ENCODE assay signal across 35 mouse cellular contexts in genomic region chr5:90182782-90183181, GRCm38 (mm10).
"Had no signal": no experiment of that assay in that cellular context is flagged by ENCODE, and none has a peak within 500 bp of the region (broad histone marks: within the 10 kb centered on the region; RNA-seq: fewer than 3 reads in every experiment).

No protein-coding gene starts in this region.

- H3K36me3 ChIP-seq: heart, embryonic 10.5 days; heart, embryonic 12.5 days; heart, embryonic 13.5 days; heart, embryonic 15.5 days; hindbrain, embryonic 10.5 days; hindbrain, embryonic 12.5 days; hindbrain, embryonic 13.5 days; hindbrain, embryonic 15.5 days; intestine, embryonic 15.5 days; kidney, embryonic 15.5 days had no signal

- DNase-seq: heart, postnatal 10 days; heart, postnatal 14 days; heart, postnatal 36 days; heart, postnatal 4 days; kidney, adult 11 months; kidney, adult 18-20 months; kidney, adult 2 months; kidney, adult 8-10 months; kidney, adult 9 months; kidney, postnatal 10 days; kidney, postnatal 14 days; kidney, postnatal 25 days; kidney, postnatal 36 days; kidney, postnatal 4 days; layer of hippocampus, adult 9-11 months; layer of hippocampus, postnatal 36 days had no signal

- H3K9ac ChIP-seq: heart, embryonic 12.5 days; heart, embryonic 13.5 days; heart, embryonic 15.5 days; hindbrain, embryonic 12.5 days; hindbrain, embryonic 13.5 days; hindbrain, embryonic 14.5 days; hindbrain, embryonic 15.5 days; intestine, embryonic 15.5 days; kidney, embryonic 15.5 days had no signal

- H3K27ac ChIP-seq: heart, embryonic 10.5 days; heart, embryonic 13.5 days; heart, embryonic 15.5 days; hindbrain, embryonic 10.5 days; hindbrain, embryonic 12.5 days; hindbrain, embryonic 13.5 days; hindbrain, embryonic 14.5 days; hindbrain, embryonic 15.5 days; hindbrain, postnatal 0 days; intestine, embryonic 15.5 days; kidney, embryonic 15.5 days; kidney, postnatal 0 days; layer of hippocampus, adult 2 months had no signal

- H3K9me3 ChIP-seq: heart, embryonic 10.5 days; heart, embryonic 15.5 days; hindbrain, embryonic 10.5 days; hindbrain, embryonic 13.5 days; hindbrain, embryonic 15.5 days; intestine, embryonic 15.5 days; kidney, embryonic 15.5 days had no signal

- H3K4me3 ChIP-seq: heart, embryonic 10.5 days; heart, embryonic 12.5 days; heart, embryonic 13.5 days; heart, embryonic 15.5 days; hindbrain, embryonic 10.5 days; hindbrain, embryonic 12.5 days; hindbrain, embryonic 13.5 days; hindbrain, embryonic 15.5 days; intestine, embryonic 15.5 days; kidney, embryonic 15.5 days; layer of hippocampus, adult 2 months had no signal

- ATAC-seq: hindbrain, embryonic 16.5 days; hindbrain, postnatal 0 days; inflammation-experienced regulatory T-cells, adult 6 months; intestine, embryonic 15.5 days; intestine, embryonic 16.5 days; intestine, postnatal 0 days had no signal

- H3K27me3 ChIP-seq: heart, embryonic 12.5 days; heart, embryonic 13.5 days; heart, embryonic 15.5 days; hindbrain, embryonic 12.5 days; hindbrain, embryonic 13.5 days; hindbrain, embryonic 15.5 days; intestine, embryonic 15.5 days; kidney, embryonic 15.5 days had no signal

- H3K4me2 ChIP-seq: heart, embryonic 11.5 days; heart, embryonic 12.5 days; heart, embryonic 13.5 days; heart, embryonic 15.5 days; hindbrain, embryonic 12.5 days; hindbrain, embryonic 13.5 days; hindbrain, embryonic 14.5 days; hindbrain, embryonic 15.5 days; intestine, embryonic 15.5 days; kidney, embryonic 15.5 days had no signal

- H3K4me1 ChIP-seq: heart, embryonic 10.5 days; heart, embryonic 12.5 days; heart, embryonic 15.5 days; hindbrain, embryonic 10.5 days; hindbrain, embryonic 12.5 days; hindbrain, embryonic 13.5 days; hindbrain, embryonic 15.5 days; intestine, embryonic 15.5 days; kidney, embryonic 15.5 days had no signal
